Mouse (Mus musculus): Measurements from ENCODE around the gene Gpbp1l1. TPM values are rescaled to one million over a fixed set of nuclear protein-coding genes. Genes with fewer than 3 reads are reported as not detected.
A peak's percentile ranks its signal among the peaks of the same experiment; 100 is the strongest.

Gpbp1l1 gene
- total RNA-seq (2021): 10 to 100 TPM; 38.7 to 40.9 TPM
- long read RNA-seq, experiment 1, transcript Gpbp1l1-201 (12 exons, 3,588 nt): major isoform, 13 of 20 reads
- long read RNA-seq, experiment 1, partial matches to known transcripts: 1 of 20 reads
- long read RNA-seq, experiment 1, other reads (novel, unspliced or antisense): 6 of 20 reads
- long read RNA-seq, experiment 2, transcript Gpbp1l1-201 (12 exons, 3,588 nt): major isoform, 10 of 16 reads
- long read RNA-seq, experiment 2, partial matches to known transcripts: 1 of 16 reads
- long read RNA-seq, experiment 2, other reads (novel, unspliced or antisense): 5 of 16 reads

GRCm38 (mm10) chr4:116557306-116558121 lies at the start of gene Gpbp1l1:
Gene Gpbp1l1, plus strand, starts transcription at chr4:116557658.
- peak; percentile 97 for DNase-seq (ENCODE audit: low spot score)

GRCm38 (mm10) chr4:116531109-116531508 lies 26.3 kb upstream of the Gpbp1l1 start:
- no peak for DNase-seq (ENCODE audit: low spot score)

- no peak for DNase-seq (ENCODE audit: low spot score)
Observed at GRCm38 (mm10) chr4:116536351-116536750, 21.1 kb upstream of the Gpbp1l1 start.

DNA sequence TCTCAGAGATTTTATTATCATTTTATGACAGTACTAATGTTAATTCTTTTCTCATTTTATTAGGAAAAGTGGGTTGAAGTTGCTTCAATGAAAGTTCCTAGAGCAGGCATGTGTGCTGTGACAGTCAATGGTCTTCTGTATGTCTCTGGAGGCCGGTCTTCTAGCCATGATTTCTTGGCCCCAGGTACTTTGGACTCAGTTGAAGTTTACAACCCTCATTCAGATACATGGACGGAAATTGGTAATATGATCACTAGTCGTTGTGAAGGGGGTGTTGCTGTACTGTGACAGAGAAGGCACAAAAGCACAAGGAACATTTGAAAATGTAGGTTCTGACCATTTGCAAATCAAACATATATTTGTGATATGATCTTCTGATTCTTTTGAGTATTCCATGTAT lies 19.7 kb upstream of the Gpbp1l1 start:
- DNase-seq (ENCODE audit: low spot score): no peak

GRCm38 (mm10) chr4:116550432-116550831 lies 7.0 kb upstream of the Gpbp1l1 start:
- DNase-seq (ENCODE audit: low spot score): no peak

DNA sequence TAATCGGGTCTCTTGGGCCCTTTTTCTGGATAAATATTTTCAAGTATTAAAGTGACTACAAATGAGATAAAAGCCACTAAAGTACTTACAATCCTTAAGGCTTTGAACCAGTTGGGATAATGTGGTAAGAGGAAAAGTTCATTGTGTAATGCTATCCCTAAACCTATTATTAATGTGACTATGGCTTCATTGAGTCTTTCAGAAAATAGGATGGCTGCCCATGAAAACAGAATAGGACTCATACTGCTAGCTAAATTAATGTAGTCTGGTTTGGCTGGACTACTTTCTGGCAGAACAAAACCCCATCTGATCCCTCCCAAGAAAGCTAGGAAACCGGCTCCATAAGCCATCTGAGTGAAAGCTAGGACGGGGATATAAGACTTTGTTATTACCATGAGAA lies 4.4 kb upstream of the Gpbp1l1 start:
- DNase-seq (ENCODE audit: low spot score): no peak

DNA sequence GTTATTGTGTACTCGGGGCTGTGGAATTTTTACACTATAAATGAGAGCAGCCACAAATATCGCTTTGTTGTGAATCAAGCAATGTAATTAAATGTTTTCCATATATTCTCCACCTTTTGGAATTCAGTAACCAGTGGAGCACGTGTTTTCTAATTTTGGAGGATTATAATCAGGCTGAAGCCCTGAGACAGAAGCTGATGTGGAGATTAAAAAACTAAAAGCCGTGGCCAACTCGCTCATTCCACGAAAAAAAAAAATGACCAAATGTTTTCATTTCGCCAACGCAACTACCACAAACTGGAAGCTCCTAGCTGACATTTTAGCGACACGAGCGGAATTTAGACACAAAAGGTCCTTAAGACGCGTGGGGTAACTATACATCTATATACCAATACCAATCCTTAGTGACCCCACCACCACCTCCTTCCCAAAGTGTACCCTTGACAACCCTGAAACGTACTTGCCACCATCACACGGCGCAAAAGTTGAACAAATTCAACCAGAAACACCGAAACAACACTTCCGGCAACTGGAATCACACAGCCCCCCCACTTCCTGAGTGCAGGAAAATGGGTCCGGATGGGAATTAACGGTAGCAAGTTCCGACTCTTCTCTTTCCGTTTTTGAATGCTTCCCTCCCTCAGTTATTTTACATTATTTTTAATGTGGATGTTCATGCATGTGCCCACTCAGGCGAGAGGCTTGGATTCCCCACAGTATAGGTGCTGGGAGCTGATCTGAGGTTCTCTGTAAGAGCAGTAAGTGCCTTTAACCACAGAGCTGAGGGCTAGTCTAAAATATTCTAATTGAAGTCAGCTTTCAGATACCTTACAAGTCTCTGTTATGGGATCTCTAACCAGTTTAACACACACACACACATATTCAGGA lies 1.8 kb upstream of the Gpbp1l1 start, which contains the start of gene Tmem69:
Tmem69 (minus strand) TSS at position 524 of the 888 bp plus-strand sequence.
- peak; percentile 77 for DNase-seq (ENCODE audit: low spot score)

- DNase-seq (ENCODE audit: low spot score): peak; percentile 95
Observed at GRCm38 (mm10) chr4:116556561-116557305, 725 bp upstream of the Gpbp1l1 start.

GRCm38 (mm10) chr4:116558151-116558882 lies 859 bp downstream of the Gpbp1l1 start:
- DNase-seq (ENCODE audit: low spot score): peak; percentile 2

DNA sequence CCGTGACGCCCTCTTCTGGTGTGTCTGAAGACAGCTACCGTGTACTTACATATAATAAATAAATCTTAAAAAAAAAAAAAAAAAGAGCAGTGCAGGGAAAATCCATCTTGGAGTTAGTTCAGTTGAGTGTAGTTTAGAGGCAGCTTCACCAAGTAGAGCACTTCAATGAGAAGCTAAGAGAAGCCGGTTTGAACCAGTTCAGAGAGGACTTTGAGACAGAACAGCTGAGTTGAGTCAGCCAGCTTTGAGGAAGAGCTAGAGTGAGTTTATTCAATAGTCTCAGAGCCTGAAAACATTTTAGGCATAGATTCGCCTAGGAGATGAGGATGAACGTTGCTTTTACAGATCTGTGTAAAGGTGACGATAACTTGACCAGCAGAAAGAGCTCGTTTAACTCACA lies 38.3 kb downstream of the Gpbp1l1 start:
- DNase-seq (ENCODE audit: low spot score): no peak

- no peak for DNase-seq (ENCODE audit: low spot score)
Observed at GRCm38 (mm10) chr4:116596379-116596778, 38.9 kb downstream of the Gpbp1l1 start, which contains the start of gene Ccdc17. Gene Ccdc17, plus strand, starts transcription at chr4:116596654.

DNA sequence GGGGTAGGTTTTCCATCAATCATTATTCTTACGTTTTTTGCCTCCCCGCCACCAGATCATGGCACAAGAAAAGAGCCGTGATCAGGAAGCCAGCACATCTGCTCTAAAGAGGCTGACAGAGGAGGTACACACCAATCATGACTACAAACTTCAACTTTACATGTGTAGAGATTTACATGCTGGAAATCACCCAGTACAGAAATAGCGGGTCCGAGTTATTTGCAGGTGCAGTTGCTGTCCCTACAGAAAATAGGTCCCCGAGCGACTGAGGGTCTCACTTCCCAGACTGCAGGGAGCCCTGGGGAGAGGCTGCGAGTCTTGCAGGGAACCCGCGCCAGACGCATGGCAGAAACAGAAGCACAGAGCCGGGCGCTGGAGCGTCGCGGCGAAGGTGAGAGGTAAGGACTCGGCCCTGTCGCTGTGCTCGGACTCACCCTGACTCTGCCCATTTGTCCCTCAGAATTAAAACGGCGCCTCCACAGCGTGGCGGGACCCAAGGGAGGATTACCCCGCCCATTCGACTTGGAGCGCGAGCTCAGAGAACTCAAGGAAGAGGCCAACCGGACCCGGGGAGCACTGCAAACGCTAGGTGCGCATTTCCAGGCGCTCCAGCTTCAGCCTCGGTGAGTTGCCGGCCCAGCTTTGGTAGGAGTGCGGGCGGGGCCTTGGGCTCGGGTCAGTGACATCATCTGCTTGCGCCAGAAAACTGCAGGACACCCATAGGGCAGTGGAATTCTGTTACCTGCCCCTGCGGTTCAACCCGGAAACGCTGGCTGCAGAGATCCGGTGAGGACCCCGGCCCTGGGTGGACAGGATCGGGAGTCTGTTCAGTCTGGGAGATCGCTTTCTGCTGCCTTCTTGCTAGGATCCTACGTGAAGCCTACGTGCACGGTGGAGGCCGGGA lies 39.8 kb downstream of the Gpbp1l1 start:
- DNase-seq (ENCODE audit: low spot score): peak; percentile 89

DNA sequence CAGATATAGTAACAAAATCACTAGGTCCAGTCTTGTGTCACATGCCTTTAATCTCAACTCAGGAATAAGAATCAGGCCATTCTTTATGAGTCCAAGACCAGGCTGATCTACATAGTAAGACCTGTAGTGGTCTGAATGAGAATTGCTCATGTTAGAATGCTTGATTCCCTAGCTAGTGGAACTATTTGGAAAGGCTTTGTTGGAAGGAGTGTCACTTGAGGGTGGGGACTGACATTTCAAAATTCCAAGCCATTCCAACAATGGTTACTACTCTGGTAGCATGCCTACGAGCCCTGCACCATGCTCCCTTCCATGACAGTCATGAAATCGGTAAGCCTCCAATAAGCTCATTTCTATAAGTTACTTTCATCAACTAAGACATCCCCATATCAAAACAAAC lies 55.2 kb downstream of the Gpbp1l1 start:
- DNase-seq (ENCODE audit: low spot score): no peak

DNA sequence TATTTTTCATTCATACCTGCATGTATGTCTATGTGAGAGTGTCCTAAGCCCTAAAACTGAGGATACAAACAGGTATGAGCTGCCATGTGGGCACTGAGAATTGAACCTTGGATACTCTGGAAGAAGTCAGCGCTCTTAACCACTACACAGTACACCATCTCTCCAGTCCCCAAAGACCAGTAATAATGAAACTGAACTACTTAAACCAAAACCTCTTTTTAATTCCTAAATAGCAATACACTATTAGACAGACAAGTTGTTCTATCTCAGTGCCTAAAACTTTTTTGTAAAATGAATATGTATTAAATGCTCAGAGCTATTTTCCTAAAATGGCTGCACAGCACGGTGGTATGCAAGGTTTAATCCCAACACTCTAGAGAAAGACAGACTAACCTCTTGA lies 57.8 kb downstream of the Gpbp1l1 start:
- DNase-seq (ENCODE audit: low spot score): no peak

- DNase-seq (ENCODE audit: low spot score): no peak
Observed at GRCm38 (mm10) chr4:116624831-116625230, 67.4 kb downstream of the Gpbp1l1 start.

- peak; percentile 72 for DNase-seq (ENCODE audit: low spot score)
Observed at GRCm38 (mm10) chr4:116626658-116627358, 69.3 kb downstream of the Gpbp1l1 start.

GRCm38 (mm10) chr4:116627359-116627716 lies 69.9 kb downstream of the Gpbp1l1 start:
- peak; percentile 95 for DNase-seq (ENCODE audit: low spot score)

All from gastrocnemius, adult 18-20 months (tissue).